Mouse (Mus musculus) ES-E14 (cell line): ENCODE measurements around the gene Pax3. TPM values are rescaled to one million over a fixed set of nuclear protein-coding genes. Genes with fewer than 3 reads are reported as not detected.
A peak's percentile ranks its signal among the peaks of the same experiment; 100 is the strongest.

Experiments
- DNase-seq: peaks from one replicate; pipeline ENCODE4 v3.0.0-alpha.2; 2013; ENCODE audit warnings: low read depth, low spot score
- H3K27ac ChIP-seq: 2 replicates; pipeline ENCODE4 v1.5.1; 2012; ENCODE audit warnings: low read depth, mild to moderate bottlenecking, low read length, moderate library complexity, mixed read lengths; ENCODE audit not compliant: poor library complexity, insufficient read depth, severe bottlenecking
- H3K36me3 ChIP-seq: 2 replicates; pipeline ENCODE4 v1.6.1; 2012; ENCODE audit warnings: mild to moderate bottlenecking, low read length, moderate library complexity, mixed read lengths; ENCODE audit not compliant: control insufficient read depth, poor library complexity, insufficient read depth, severe bottlenecking
- H3K4me1 ChIP-seq, 2 experiments: fragments of 150-350 bp in 1 of 2; sonication (generic) in 1 of 2; 2 replicates each; pipeline ENCODE4 v1.6.1; 2012; ENCODE audit warnings: low read length in 2 of 2, mild to moderate bottlenecking in 1 of 2, mixed read lengths in 1 of 2; ENCODE audit not compliant: control insufficient read depth in 2 of 2, insufficient read depth in 2 of 2, poor library complexity in 1 of 2
- H3K4me3 ChIP-seq, 2 experiments: fragments of 150-350 bp in 1 of 2; sonication (generic) in 1 of 2; 2 replicates each; pipeline ENCODE4 v1.5.1; 2012; ENCODE audit warnings: low read length in 2 of 2, low read depth in 1 of 2, mild to moderate bottlenecking in 1 of 2, mixed read lengths in 1 of 2; ENCODE audit not compliant: insufficient read depth in 1 of 2, poor library complexity in 1 of 2, severe bottlenecking in 1 of 2
- H3K9ac ChIP-seq: 2 replicates; pipeline ENCODE4 v1.6.1; 2012; ENCODE audit warnings: low read depth, mild to moderate bottlenecking, low read length, mixed read lengths; ENCODE audit not compliant: poor library complexity, insufficient read depth, severe bottlenecking
- H3K9me3 ChIP-seq: fragments of 150-350 bp; sonication (generic); 2 replicates; pipeline ENCODE4 v1.6.1; 2012; ENCODE audit warnings: low read depth, mild to moderate bottlenecking, low read length; ENCODE audit not compliant: control insufficient read depth, insufficient read depth
- CHD2 ChIP-seq: IDR thresholded peaks from 2 replicates; pipeline ENCODE4 v1.6.1; 2014; ENCODE audit warnings: mild to moderate bottlenecking, low read depth, low read length, inconsistent platforms
- HCFC1 ChIP-seq: IDR thresholded peaks from 2 replicates; pipeline ENCODE4 v1.6.1; 2012; ENCODE audit warnings: low read length, inconsistent platforms, borderline replicate concordance; ENCODE audit not compliant: insufficient read depth
- MAFK ChIP-seq: IDR thresholded peaks from 2 replicates; pipeline ENCODE4 v1.6.1; 2014; ENCODE audit warnings: mild to moderate bottlenecking, low read depth, low read length, inconsistent platforms; ENCODE audit not compliant: insufficient read depth
- ZC3H11A ChIP-seq: IDR thresholded peaks from 2 replicates; pipeline ENCODE4 v1.6.1; 2012; ENCODE audit warnings: low read depth, mild to moderate bottlenecking, inconsistent platforms, low read length, borderline replicate concordance
- ZNF384 ChIP-seq: IDR thresholded peaks from 2 replicates; pipeline ENCODE4 v1.6.1; 2012; ENCODE audit warnings: low read depth, low read length, inconsistent platforms
- in situ Hi-C, 2 experiments: fragments of 600-800 bp; cut with MboI; formaldehyde crosslinking; loops; one replicate each; pipeline ENCODE4 v1.15.1; 2025; ENCODE audit warnings: low sequenced_read_pairs in 2 of 2, inconsistent platforms in 1 of 2; ENCODE audit not compliant: unreplicated experiment in 2 of 2
- total RNA-seq: library from RNA; depleted of rRNA; stranded (reverse); fragments of 300-350 nt; gene quantifications from 2 replicates; pipeline ENCODE4 v1.2.3, GENCODE M21; 2012

Pax3 gene
- total RNA-seq, 1 experiment = 0.71 TPM

DNA sequence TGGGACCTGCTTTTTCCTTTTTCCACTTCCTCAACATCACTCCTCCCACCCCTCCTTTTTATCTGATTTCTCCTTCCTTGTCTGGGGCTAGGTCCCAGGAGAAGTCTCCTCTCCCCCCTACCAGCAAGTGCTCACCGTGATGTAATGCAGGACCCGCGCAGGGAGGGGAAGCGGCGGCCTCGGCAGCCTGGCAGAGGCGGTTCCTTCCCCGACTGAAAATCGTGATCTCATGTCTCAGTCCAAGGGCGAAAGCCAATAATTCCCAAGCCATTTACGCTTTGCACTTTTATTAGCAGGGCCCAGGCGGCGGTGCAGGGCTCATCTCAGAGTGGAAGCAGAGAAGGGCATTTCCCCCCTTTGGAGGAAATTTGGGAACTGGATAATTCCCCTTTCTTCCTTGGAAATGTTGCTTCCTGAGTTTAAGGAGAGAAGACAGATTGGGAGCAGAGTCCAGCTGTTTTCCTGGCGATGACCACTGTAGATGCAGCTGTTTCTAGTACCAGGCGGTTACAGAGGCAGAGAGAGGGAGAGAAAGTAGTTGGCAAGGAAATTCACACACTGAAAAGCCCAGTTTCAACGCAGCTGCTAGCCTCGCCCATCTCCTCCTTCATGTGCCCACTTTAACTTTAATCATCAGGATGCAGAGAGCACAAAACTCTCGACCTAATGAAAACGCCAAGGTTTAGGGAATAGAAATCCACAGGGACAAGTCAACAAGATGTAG is 21.3 kb upstream of the Pax3 start:
- no peak overlapping the region for H3K27ac ChIP-seq

DNA sequence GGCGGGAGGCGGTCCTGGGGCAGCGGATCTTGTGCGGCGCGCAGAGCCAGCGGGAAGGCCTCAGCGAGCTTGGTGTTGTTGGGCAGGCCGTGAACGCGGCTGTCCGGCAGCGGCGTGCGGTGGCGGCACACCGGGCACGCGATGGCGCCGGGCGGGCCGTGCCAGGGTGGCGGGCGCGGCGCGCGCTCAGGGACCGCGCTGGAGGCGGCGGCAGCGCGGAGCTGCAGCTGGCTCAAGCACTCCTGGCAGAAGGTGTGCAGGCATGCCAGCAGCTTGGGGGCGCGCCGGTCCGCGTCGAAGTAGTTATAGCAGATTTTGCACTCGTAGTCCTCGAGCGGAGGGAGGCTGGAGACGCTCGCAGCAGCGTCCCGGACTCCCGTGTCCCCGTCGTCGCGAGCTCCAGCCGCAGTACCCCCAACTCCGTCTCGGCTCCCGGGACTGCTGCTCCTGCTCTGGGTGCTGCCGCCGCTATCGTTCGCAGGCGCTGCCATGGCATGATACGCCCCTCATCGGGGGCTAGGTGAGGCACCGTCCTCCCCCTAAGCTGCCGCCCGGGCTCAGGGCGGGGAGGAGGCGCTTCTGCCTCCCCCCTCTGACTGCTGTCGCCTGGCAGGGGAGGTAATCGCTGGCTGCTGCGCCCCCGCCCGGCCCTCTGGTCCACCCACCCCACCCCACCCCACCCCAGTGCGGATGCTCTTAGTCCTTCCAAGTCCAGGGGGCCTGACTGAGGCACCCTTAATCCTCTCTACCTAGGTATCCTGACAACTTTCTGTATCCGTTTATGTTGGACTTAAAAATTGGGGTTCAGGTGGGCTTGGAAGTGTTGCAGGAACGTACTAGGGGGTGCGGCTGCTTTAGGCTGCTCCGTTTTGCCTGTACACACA is 20.5 kb upstream of the Pax3 start:
- TF ChIP-seq CHD2 = no peak
- no peak for TF ChIP-seq MAFK
- no peak for TF ChIP-seq ZC3H11A
- TF ChIP-seq ZNF384 = no peak
- no peak for TF ChIP-seq HCFC1
- DNase-seq = no peak
- no peak overlapping the region for H3K27ac ChIP-seq
- peak overlapping the region; percentile 62 to 67 for H3K4me3 ChIP-seq
- no peaks in the 10 kb centered on the region for H3K9me3 ChIP-seq
- H3K36me3 ChIP-seq = no peaks in the 10 kb centered on the region
- peaks cover 0 to 2% of the 10 kb centered on the region in 2 experiments; a peak in 1 of 4 replicates for H3K4me1 ChIP-seq
- H3K9ac ChIP-seq = peak overlapping the region; percentile 10; the same call in 1 of the 2 replicates
- in situ Hi-C loops = no loop called here

More for the DNA sequence above, 21.3 kb upstream of the Pax3 start:
- H3K36me3 ChIP-seq = no peaks in the 10 kb centered on the region
- no peak for DNase-seq
- H3K4me1 ChIP-seq = peaks cover 0 to 2% of the 10 kb centered on the region in 2 experiments; a peak in 1 of 4 replicates
- no peaks in the 10 kb centered on the region for H3K9me3 ChIP-seq
- peak overlapping the region in 1 of 2 experiments; percentile 16; a peak in 1 of 4 replicates for H3K4me3 ChIP-seq
- TF ChIP-seq MAFK (no peak), ZC3H11A (no peak), ZNF384 (no peak), CHD2 (no peak), HCFC1 (no peak)
- no peak overlapping the region for H3K9ac ChIP-seq
- in situ Hi-C loops = no loop called here

DNA sequence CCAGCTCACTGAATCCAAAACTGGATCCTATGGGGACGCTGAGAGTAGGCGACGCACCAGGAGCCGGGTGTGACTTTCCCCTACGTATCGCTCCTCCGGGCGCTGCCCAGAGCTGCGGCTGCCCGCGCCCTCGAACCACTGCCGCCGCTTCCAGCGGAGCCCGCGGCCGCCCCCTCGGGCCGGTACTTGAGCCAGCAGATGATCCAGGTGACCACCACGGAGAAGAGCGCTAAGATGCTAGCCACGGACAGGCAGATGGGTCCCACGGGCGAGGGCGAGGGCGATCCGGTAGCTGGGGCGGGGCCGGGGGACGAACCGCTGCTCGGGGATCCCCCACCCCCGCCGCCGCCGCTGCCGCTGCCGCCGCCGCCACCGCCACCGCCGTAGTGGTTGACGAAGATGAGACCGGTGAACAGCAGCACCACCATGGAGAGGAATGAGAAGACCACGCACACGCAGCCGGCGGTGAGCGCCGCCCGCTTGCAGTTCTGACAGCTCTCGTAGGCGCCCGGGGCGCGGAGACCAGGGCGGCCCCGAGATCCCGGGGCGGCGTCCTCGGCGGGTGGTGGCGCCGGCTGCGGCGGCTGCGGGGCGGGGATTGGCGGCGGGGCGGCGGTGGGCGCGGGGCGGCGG is 19.7 kb upstream of the Pax3 start:
- H3K9ac ChIP-seq = no peak overlapping the region; the same call in 1 of the 2 replicates
- H3K9me3 ChIP-seq = no peaks in the 10 kb centered on the region
- no peaks in the 10 kb centered on the region for H3K36me3 ChIP-seq
- in situ Hi-C loops = no loop called here
- H3K4me3 ChIP-seq = peak overlapping the region; percentile 42 to 67; a peak in 3 of 4 replicates
- H3K27ac ChIP-seq = no peak overlapping the region
- peaks cover 0 to 2% of the 10 kb centered on the region in 2 experiments; a peak in 1 of 4 replicates for H3K4me1 ChIP-seq
- no peak for TF ChIP-seq ZC3H11A
- TF ChIP-seq ZNF384 = no peak
- no peak for TF ChIP-seq CHD2
- TF ChIP-seq HCFC1 = no peak
- TF ChIP-seq MAFK = no peak
- DNase-seq = no peak

DNA sequence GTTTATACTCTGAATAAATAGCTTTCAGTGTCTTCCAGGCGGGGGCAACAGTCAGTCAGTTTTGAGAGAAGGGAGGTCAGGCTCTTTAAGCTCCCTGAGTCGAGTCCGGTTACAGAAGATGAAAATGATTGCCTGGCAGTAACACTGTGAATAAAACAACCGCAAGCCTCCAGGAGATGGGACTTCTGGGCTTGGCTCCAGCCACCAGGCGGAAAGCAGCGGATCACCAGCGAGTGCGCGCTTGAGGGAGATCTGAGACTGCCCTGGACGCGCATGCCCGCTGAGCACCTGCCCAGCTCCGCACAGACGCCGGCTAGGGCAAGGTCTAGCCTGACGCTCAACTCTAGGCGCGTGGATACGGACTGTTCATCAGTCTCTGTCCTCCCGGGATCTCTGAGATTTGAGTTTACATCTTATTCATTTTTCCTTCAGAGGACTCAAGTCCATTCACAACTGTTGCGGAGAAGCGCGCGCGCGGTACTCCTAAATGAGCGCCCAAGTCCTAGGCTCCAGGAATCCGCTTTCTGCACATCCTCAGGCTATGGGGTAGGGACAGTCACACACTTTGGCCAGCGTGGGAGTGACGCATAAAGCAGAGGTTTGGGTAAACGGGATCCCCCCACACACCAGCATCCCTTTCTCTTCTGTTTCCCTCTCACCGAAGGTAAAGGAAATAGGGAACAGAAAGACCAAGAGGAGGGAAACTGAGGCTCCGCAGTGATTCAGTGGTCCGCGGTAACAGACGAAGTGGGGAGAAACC is 19.0 kb upstream of the Pax3 start:
- in situ Hi-C loops = no loop called here
- no peak overlapping the region for H3K9ac ChIP-seq
- TF ChIP-seq ZC3H11A (no peak), HCFC1 (no peak), ZNF384 (no peak), MAFK (no peak), CHD2 (no peak)
- peaks cover 0 to 2% of the 10 kb centered on the region in 2 experiments; a peak in 1 of 4 replicates for H3K4me1 ChIP-seq
- DNase-seq = no peak
- H3K4me3 ChIP-seq = peak overlapping the region; percentile 5 to 35; a peak in 3 of 4 replicates
- no peaks in the 10 kb centered on the region for H3K9me3 ChIP-seq
- H3K27ac ChIP-seq = no peak overlapping the region
- no peaks in the 10 kb centered on the region for H3K36me3 ChIP-seq
